Mouse (Mus musculus): ENCODE results near the gene Tsen54. TPM values are rescaled to one million over a fixed set of nuclear protein-coding genes. Genes with fewer than 3 reads are reported as not detected.
A peak's percentile ranks its signal among the peaks of the same experiment; 100 is the strongest.

Gene Tsen54
- polyA plus RNA-seq, 1 experiment from 2014 or later: 19.9 TPM

GRCm38 (mm10) chr11:115833021-115833513 is 18.5 kb downstream of the Tsen54 start:
- no peak overlapping the region for H3K4me3 ChIP-seq (replicated peaks; ENCODE audit: low read length)
- H3K4me2 ChIP-seq (replicated peaks): no peak overlapping the region
- ATAC-seq (ENCODE audit: low FRiP score) (no peak), DNase-seq (ENCODE audit: low spot score) (no peak)
- H3K9me3 ChIP-seq (ENCODE audit: control insufficient read depth, low read length): no peaks in the 10 kb centered on the region
- H3K36me3 ChIP-seq (replicated peaks; ENCODE audit: control insufficient read depth, insufficient read depth): no peaks in the 10 kb centered on the region
- H3K27me3 ChIP-seq (ENCODE audit: control insufficient read depth, insufficient read depth, low read length): peaks cover 16% of the 10 kb centered on the region
- H3K9ac ChIP-seq: no peak overlapping the region
- no peaks in the 10 kb centered on the region for H3K4me1 ChIP-seq (replicated peaks; ENCODE audit: control insufficient read depth, insufficient read depth, low read length)
- no peak overlapping the region for H3K27ac ChIP-seq
- 22% methylated on average over 8 of the region's 8 CpGs for WGBS

- DNase-seq (ENCODE audit: low spot score) (no peak), ATAC-seq (ENCODE audit: low FRiP score) (no peak)
- no peak overlapping the region for H3K4me3 ChIP-seq (replicated peaks; ENCODE audit: low read length)
- H3K9ac ChIP-seq: no peak overlapping the region
- 64% methylated on average over 6 of the region's 6 CpGs for WGBS
- H3K27me3 ChIP-seq (ENCODE audit: control insufficient read depth, insufficient read depth, low read length): peaks cover 16% of the 10 kb centered on the region
- no peak overlapping the region for H3K4me2 ChIP-seq (replicated peaks)
- H3K27ac ChIP-seq: no peak overlapping the region
- H3K9me3 ChIP-seq (ENCODE audit: control insufficient read depth, low read length): no peaks in the 10 kb centered on the region
- no peaks in the 10 kb centered on the region for H3K36me3 ChIP-seq (replicated peaks; ENCODE audit: control insufficient read depth, insufficient read depth)
- H3K4me1 ChIP-seq (replicated peaks; ENCODE audit: control insufficient read depth, insufficient read depth, low read length): no peaks in the 10 kb centered on the region
Measured at GRCm38 (mm10) chr11:115834033-115834432, 19.5 kb downstream of the Tsen54 start.

GRCm38 (mm10) chr11:115836656-115837395 is 22.3 kb downstream of the Tsen54 start:
- H3K4me1 ChIP-seq (replicated peaks; ENCODE audit: control insufficient read depth, insufficient read depth, low read length): no peaks in the 10 kb centered on the region
- H3K27ac ChIP-seq: no peak overlapping the region
- no peaks in the 10 kb centered on the region for H3K9me3 ChIP-seq (ENCODE audit: control insufficient read depth, low read length)
- no peak overlapping the region for H3K4me2 ChIP-seq (replicated peaks)
- no peak overlapping the region for H3K9ac ChIP-seq
- ATAC-seq (ENCODE audit: low FRiP score): no peak
- H3K36me3 ChIP-seq (replicated peaks; ENCODE audit: control insufficient read depth, insufficient read depth): no peaks in the 10 kb centered on the region
- H3K27me3 ChIP-seq (ENCODE audit: control insufficient read depth, insufficient read depth, low read length): peaks cover 3% of the 10 kb centered on the region; the same call in 1 of the 2 replicates
- DNase-seq (ENCODE audit: low spot score): no peak
- 38% methylated on average over 11 of the region's 11 CpGs for WGBS
- no peak overlapping the region for H3K4me3 ChIP-seq (replicated peaks; ENCODE audit: low read length)

GRCm38 (mm10) chr11:115837606-115838345 is 23.3 kb downstream of the Tsen54 start:
- Histone ChIP-seq H3K9me3 (ENCODE audit: control insufficient read depth, low read length) (no peaks in the 10 kb centered on the region), H3K4me3 (replicated peaks; ENCODE audit: low read length) (no peak overlapping the region), H3K36me3 (replicated peaks; ENCODE audit: control insufficient read depth, insufficient read depth) (no peaks in the 10 kb centered on the region), H3K9ac (no peak overlapping the region), H3K27ac (no peak overlapping the region), H3K4me1 (replicated peaks; ENCODE audit: control insufficient read depth, insufficient read depth, low read length) (no peaks in the 10 kb centered on the region), H3K27me3 (ENCODE audit: control insufficient read depth, insufficient read depth, low read length) (peaks cover 3% of the 10 kb centered on the region; the same call in 1 of the 2 replicates), H3K4me2 (replicated peaks) (no peak overlapping the region)
- 94% methylated on average over 22 of the region's 22 CpGs for WGBS
- DNase-seq (ENCODE audit: low spot score) (no peak), ATAC-seq (ENCODE audit: low FRiP score) (no peak)

- ATAC-seq (ENCODE audit: low FRiP score) (no peak), DNase-seq (ENCODE audit: low spot score) (no peak)
- Histone ChIP-seq H3K36me3 (replicated peaks; ENCODE audit: control insufficient read depth, insufficient read depth) (no peaks in the 10 kb centered on the region), H3K27ac (no peak overlapping the region), H3K4me3 (replicated peaks; ENCODE audit: low read length) (no peak overlapping the region), H3K4me2 (replicated peaks) (no peak overlapping the region), H3K27me3 (ENCODE audit: control insufficient read depth, insufficient read depth, low read length) (no peaks in the 10 kb centered on the region), H3K4me1 (replicated peaks; ENCODE audit: control insufficient read depth, insufficient read depth, low read length) (no peaks in the 10 kb centered on the region), H3K9ac (no peak overlapping the region), H3K9me3 (ENCODE audit: control insufficient read depth, low read length) (no peaks in the 10 kb centered on the region)
- 55% methylated on average over 4 of the region's 4 CpGs for WGBS
Measured at GRCm38 (mm10) chr11:115838895-115839311, 24.4 kb downstream of the Tsen54 start.

- H3K27me3 ChIP-seq (ENCODE audit: control insufficient read depth, insufficient read depth, low read length): no peaks in the 10 kb centered on the region
- 71% methylated on average over 3 of the region's 3 CpGs for WGBS
- no peak overlapping the region for H3K4me3 ChIP-seq (replicated peaks; ENCODE audit: low read length)
- H3K9me3 ChIP-seq (ENCODE audit: control insufficient read depth, low read length): no peaks in the 10 kb centered on the region
- ATAC-seq (ENCODE audit: low FRiP score) (no peak), DNase-seq (ENCODE audit: low spot score) (no peak)
- H3K4me2 ChIP-seq (replicated peaks): no peak overlapping the region
- H3K27ac ChIP-seq: no peak overlapping the region
- H3K9ac ChIP-seq: no peak overlapping the region
- H3K36me3 ChIP-seq (replicated peaks; ENCODE audit: control insufficient read depth, insufficient read depth): no peaks in the 10 kb centered on the region
- H3K4me1 ChIP-seq (replicated peaks; ENCODE audit: control insufficient read depth, insufficient read depth, low read length): no peaks in the 10 kb centered on the region
Measured at GRCm38 (mm10) chr11:115839732-115840131, 25.2 kb downstream of the Tsen54 start.

- H3K4me3 ChIP-seq (replicated peaks; ENCODE audit: low read length): no peak overlapping the region
- H3K4me2 ChIP-seq (replicated peaks): no peak overlapping the region
- DNase-seq (ENCODE audit: low spot score) (no peak), ATAC-seq (ENCODE audit: low FRiP score) (no peak)
- H3K27ac ChIP-seq: no peak overlapping the region
- no peaks in the 10 kb centered on the region for H3K27me3 ChIP-seq (ENCODE audit: control insufficient read depth, insufficient read depth, low read length)
- no peaks in the 10 kb centered on the region for H3K9me3 ChIP-seq (ENCODE audit: control insufficient read depth, low read length)
- no peaks in the 10 kb centered on the region for H3K4me1 ChIP-seq (replicated peaks; ENCODE audit: control insufficient read depth, insufficient read depth, low read length)
- 82% methylated on average over 6 of the region's 6 CpGs for WGBS
- H3K9ac ChIP-seq: no peak overlapping the region
- H3K36me3 ChIP-seq (replicated peaks; ENCODE audit: control insufficient read depth, insufficient read depth): no peaks in the 10 kb centered on the region
Measured at GRCm38 (mm10) chr11:115841044-115841443, 26.5 kb downstream of the Tsen54 start.

GRCm38 (mm10) chr11:115841961-115842550 is 27.5 kb downstream of the Tsen54 start:
- H3K27ac ChIP-seq: peak overlapping the region; percentile 43; the same call in 1 of the 2 replicates
- WGBS: 29% methylated on average over 6 of the region's 6 CpGs

More at GRCm38 (mm10) chr11:115841961-115842550, 27.5 kb downstream of the Tsen54 start:
- Histone ChIP-seq H3K27me3 (ENCODE audit: control insufficient read depth, insufficient read depth, low read length) (no peaks in the 10 kb centered on the region), H3K4me2 (replicated peaks) (no peak overlapping the region), H3K9me3 (ENCODE audit: control insufficient read depth, low read length) (no peaks in the 10 kb centered on the region), H3K9ac (no peak overlapping the region), H3K4me1 (replicated peaks; ENCODE audit: control insufficient read depth, insufficient read depth, low read length) (no peaks in the 10 kb centered on the region), H3K4me3 (replicated peaks; ENCODE audit: low read length) (no peak overlapping the region), H3K36me3 (replicated peaks; ENCODE audit: control insufficient read depth, insufficient read depth) (no peaks in the 10 kb centered on the region)
- DNase-seq (ENCODE audit: low spot score): no peak
- ATAC-seq (ENCODE audit: low FRiP score): no peak
